Mouse (Mus musculus) splenic B cell, adult 2 months (primary cell): ENCODE measurements around the gene Gm14139.
"Not testable (repeated sequence)": the region's sequence is repeated elsewhere in the genome, so short reads cannot be mapped to it uniquely, and the experiment has no call there.

Experiments
- DNase-seq: peaks from one replicate; pipeline ENCODE4 v3.0.0-alpha.2; 2011; ENCODE audit warnings: low read depth, low spot score
- H3K27me3 ChIP-seq: 2 replicates; pipeline ENCODE4 v1.6.1; 2012; ENCODE audit warnings: mild to moderate bottlenecking, low read length, moderate library complexity, mixed read lengths; ENCODE audit not compliant: control insufficient read depth, poor library complexity, insufficient read depth, severe bottlenecking
- H3K36me3 ChIP-seq: 2 replicates; pipeline ENCODE4 v1.6.1; 2012; ENCODE audit warnings: mild to moderate bottlenecking, low read length, moderate library complexity, mixed read lengths; ENCODE audit not compliant: control insufficient read depth, poor library complexity, insufficient read depth, severe bottlenecking

Gm14139 gene

DNA sequence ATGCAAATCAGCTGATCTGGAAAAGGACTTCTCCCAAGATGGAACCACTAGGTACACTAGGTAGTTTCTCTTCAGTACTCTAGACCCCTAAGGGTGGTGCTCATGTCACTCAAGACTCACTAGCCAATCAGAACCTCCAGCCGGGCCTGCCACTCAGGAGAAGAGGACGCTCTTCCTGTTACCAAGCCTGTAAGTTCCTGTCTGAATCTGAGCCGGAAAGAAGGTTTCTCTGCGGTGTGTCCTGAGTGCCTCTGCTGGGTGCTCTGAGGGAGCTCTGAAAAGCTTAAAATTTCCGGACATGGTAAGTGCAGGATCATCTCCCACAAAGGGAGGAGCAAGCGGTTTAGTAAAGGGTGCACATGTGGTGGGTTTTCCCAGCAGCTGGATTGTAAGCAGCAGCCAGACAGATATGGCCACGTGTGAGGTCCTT lies at the start of gene Gm14139:
Gm14139 (plus strand) TSS at position 186 of the 430 bp plus-strand sequence.
- not testable (repeated sequence) for H3K27me3 ChIP-seq, H3K36me3 ChIP-seq, DNase-seq

- H3K36me3 ChIP-seq, H3K27me3 ChIP-seq, DNase-seq: not testable (repeated sequence)
Measured at GRCm38 (mm10) chr2:150132002-150132401, 49.6 kb upstream of the Gm14139 start.

DNA sequence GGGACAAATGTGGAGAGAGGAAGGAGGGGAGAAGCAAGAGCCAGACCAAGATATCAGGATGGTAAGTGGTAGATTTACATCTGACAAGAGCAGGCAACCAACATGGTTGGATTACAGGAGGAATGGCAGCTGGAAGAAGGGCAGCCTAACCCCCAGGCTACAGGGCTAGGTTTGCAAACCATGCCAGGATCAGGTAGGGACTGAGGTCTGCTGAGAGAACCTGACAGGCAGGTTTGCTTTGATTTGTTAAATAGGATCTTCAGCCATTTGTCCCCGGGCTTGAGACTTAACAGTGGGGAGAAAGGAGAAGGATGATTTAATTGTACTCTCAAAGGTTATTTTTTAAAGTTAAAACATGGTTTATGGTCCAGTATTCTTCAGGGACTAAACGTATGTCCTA lies 48.8 kb upstream of the Gm14139 start:
- Histone ChIP-seq H3K27me3 (no peaks in the 10 kb centered on the region), H3K36me3 (no peaks in the 10 kb centered on the region)
- DNase-seq, result no peak

DNA sequence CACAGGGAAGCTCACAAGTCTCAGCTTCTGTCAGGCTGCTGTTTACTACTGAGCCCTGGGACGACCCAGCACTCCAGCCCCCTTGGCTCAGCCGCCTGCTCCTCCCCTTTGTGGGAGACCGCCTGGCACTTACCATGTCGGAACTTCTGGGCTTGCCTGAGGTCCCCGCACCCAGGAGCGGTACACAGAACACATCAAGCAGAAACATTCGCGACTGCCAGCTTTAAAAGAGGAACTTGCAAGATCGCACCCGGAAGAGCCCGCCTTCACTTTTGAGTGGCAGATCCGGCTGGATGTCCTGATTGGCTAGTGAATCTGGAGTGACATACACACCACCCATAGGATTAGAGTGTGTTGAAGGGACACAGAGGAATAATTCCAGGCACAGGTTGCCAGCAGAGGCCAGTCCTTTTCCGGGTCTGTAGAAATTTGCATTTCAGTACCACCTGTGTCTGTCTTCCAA lies 45.1 kb upstream of the Gm14139 start, which contains the start of gene Zfp120:
Zfp120 (minus strand) TSS at position 274 of the 463 bp plus-strand sequence.
- peak; percentile 95 for DNase-seq
- no peaks in the 10 kb centered on the region for H3K36me3 ChIP-seq
- no peaks in the 10 kb centered on the region for H3K27me3 ChIP-seq

GRCm38 (mm10) chr2:150166703-150167102 lies 14.9 kb upstream of the Gm14139 start:
- Histone ChIP-seq H3K36me3 (no peaks in the 10 kb centered on the region), H3K27me3 (no peaks in the 10 kb centered on the region)
- DNase-seq, result no peak

DNA sequence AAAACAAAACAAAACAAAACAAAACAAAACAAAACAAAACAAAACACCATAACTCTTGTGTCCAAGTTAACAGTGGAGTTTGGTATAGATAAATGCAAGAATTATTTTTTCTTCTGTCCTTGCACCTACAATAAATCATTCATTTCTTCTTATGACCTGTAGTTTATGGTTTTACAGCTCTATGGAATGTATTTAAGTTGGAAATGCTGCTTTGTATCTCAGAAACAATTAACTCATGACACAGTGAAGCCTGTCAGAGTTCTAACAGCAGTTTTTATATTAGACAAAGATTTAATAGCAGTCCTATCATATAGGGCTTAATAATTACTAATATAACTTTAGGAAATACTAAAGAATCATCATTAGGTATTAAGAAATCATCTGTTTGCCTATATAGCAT lies 7.7 kb upstream of the Gm14139 start:
- no peak for DNase-seq
- Histone ChIP-seq H3K36me3 (no peaks in the 10 kb centered on the region), H3K27me3 (no peaks in the 10 kb centered on the region)

GRCm38 (mm10) chr2:150179579-150179978 lies 2.0 kb upstream of the Gm14139 start, which contains the start of gene Gm10770:
Gene Gm10770 (minus strand): TSS chr2:150179679.
- H3K36me3 ChIP-seq, DNase-seq: not testable (repeated sequence)

GRCm38 (mm10) chr2:150181046-150181445 lies 509 bp upstream of the Gm14139 start:
- H3K36me3 ChIP-seq, H3K27me3 ChIP-seq, DNase-seq: not testable (repeated sequence)

More at GRCm38 (mm10) chr2:150179579-150179978, 2.0 kb upstream of the Gm14139 start, which contains the start of gene Gm10770:
- H3K27me3 ChIP-seq, result not testable (repeated sequence)

DNA sequence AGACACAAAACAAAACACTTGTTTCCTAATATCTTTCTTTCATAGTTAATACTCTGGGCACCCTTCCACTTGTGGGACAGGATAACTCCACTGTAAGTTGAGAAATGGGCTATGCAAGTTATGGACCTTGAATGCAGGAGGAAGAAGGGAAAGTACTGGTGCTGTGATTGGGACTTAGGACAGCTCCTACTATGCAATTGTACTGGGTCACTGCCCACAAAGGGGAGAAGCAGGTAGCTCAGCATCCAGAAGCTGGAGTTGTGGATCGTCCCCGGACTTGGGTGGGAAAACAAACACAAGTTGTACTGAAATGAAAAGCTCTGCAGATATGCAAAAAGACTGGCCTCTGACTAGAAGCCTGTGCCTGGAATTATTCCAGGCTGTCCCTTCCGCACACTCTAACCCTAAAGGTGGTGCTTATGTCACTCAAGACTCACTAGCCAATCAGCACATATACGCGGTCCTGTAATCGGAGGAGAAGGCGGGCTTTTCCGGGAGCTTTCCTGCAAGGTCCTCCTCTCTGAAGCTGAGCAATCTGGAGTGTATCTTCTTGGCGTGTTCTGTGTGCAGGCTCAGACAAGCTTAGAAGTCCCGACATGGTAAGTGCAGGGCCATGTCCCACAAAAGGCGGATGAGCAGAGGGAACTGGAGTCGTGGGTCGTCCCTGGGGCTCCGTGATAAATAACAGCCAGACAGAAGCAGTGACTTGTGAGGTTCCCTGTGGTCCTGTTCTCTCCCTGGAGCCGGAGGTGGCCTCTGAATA lies 36.2 kb downstream of the Gm14139 start, which contains the start of gene Zfp937:
Zfp937 (plus strand) TSS at position 474 of the 763 bp plus-strand sequence.
- H3K36me3 ChIP-seq, H3K27me3 ChIP-seq: not testable (repeated sequence)
- peak; percentile 1 for DNase-seq

GRCm38 (mm10) chr2:150218363-150218725 lies 36.8 kb downstream of the Gm14139 start:
- H3K36me3 ChIP-seq, DNase-seq, H3K27me3 ChIP-seq: not testable (repeated sequence)

DNA sequence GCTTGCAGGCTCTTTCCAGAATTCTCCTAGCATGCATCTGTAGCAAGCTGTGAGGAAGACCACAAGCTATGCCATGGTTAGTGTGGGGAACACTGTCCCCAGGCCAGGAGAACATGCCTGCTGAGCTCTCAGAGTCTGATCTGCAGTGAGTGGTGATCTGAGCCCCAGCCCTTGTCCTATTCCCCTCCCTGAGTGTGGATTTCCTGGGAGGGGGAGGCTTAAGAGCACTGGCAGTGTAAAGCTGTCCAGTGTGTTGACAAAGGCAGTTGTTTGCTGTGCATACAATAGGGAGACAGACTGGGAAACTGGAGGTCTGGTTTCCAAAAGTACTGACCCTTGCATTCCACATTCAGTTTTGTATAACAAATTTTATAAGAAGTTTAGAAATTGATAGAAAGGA lies 41.7 kb downstream of the Gm14139 start:
- not testable (repeated sequence) for DNase-seq, H3K27me3 ChIP-seq, H3K36me3 ChIP-seq
